Mouse (Mus musculus): ENCODE measurements around the gene Stat3. TPM values are rescaled to one million over a fixed set of nuclear protein-coding genes. Genes with fewer than 3 reads are reported as not detected.

Gene Stat3
- total RNA-seq, 4 experiments from 2014 or later = 42.9 to 75.3 (median 52.9) TPM

DNA sequence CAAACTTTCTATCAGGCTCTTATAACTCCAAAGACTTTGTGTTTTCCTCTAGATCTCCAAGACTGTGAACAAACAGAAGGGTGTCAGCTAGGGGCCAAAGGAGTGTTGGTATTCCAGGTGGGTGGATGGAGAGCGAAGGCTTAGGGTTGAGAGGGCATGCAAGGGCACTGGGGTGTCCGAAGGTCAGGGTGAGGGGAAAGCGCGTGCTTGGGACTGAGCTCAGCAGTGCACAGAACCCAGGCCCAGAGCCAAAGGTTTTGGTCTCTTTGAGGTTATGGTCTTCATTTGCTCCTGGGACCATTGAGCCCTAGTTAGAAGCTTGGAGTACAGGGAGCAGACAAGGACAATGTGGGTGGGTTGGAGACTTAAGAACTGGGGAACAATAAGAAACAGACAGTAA lies 84.2 kb downstream of the Stat3 start:
- DNase-seq (ENCODE audit: low spot score in 2 of 2) = no peak

DNA sequence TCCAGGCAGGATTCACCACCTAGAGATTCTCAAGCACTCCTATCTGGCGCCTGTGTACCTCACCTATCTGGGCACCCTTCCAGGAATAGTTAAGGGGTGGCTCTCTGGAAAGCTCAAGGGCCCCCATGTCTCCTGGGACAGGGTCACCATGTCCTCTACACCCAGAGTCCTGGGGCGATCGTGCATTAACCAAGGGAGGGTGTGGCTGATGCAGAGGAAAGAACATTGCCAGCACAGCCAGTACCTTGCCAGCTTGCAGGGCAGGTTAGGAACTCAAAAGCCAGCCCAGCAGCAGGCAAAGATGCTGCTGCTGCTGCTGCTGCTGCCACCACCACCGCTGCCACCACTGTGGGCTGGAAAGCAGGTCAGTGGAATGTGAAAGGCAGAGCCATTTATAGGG lies 85.1 kb downstream of the Stat3 start:
- DNase-seq (ENCODE audit: low spot score in 2 of 2) = no peak

DNA sequence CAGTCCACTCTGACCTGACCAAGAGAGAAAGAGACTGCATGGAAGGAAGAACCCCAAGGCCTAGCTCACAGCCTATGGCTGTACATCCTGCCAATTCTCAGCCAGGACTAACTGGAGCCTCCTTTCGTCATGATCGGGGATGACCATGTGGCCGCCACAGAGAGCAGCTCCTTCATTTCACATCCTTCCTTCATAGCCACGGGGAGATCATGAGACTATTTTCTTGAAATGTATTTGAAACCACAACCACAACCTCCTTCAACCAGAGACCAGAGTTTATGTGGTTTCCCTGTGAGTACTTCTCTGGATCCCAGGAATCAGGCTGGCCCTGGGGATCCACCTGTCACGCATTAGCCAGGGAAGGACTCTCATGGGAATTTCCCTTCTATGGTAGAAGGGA lies 86.3 kb downstream of the Stat3 start:
- no peak for DNase-seq (ENCODE audit: low spot score in 2 of 2)

DNA sequence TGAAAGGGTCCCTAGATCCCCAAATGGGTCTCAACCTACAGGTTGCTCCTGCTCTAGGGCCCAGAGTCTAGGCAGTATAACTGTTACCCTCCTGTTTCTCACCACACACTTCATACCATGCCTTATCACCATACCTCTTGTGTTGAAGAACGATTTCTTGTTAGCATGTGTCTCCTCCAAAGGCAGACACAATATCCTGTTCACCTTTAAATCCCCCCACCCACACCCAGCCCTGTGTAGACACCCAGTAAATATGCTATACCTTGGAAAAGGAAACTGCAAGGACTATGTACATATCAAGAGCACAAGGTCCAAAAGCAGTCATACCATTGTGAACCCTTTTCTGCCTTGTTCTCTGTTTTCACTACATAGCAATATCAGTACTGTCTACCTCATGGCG lies 87.3 kb downstream of the Stat3 start:
- DNase-seq (ENCODE audit: low spot score in 2 of 2) = no peak

DNA sequence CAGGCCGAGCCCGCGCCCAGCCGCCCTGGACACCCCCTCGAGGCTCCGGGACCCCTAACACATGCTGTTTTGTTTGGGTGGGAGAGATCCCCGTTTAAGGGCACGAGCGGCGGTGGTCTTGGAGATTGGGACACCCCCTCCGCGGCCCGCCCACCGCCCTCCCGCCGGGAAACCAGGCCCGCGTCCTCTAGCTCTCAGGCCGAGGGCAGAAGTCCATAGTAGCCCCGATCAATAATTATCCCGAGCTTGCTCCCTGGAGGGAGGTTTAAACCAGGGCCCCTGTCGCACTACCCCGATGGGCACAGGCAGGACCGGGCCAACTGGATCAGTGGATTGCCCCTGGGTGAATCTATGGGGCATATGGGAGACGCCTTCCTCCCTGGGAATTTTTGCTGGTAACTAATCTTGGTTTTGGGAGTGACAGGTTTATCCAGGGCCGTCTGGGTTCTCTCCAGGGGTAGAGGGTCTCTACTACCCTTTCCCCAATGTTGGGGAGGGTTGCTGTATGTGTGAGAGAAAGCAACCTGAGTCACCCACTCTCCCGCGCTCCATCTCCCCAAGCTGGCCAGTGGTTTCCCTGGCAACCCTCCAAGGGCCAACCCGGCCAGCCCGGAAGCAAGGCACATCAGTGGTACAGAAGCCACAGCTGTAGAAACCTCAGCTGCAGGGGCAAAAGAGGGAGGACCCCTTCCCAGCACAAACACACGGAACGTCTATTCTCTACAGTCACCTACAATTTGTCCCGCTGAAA lies 88.4 kb downstream of the Stat3 start:
- peak in 1 of 2 experiments; percentile 19 for DNase-seq (ENCODE audit: low spot score in 2 of 2)

DNA sequence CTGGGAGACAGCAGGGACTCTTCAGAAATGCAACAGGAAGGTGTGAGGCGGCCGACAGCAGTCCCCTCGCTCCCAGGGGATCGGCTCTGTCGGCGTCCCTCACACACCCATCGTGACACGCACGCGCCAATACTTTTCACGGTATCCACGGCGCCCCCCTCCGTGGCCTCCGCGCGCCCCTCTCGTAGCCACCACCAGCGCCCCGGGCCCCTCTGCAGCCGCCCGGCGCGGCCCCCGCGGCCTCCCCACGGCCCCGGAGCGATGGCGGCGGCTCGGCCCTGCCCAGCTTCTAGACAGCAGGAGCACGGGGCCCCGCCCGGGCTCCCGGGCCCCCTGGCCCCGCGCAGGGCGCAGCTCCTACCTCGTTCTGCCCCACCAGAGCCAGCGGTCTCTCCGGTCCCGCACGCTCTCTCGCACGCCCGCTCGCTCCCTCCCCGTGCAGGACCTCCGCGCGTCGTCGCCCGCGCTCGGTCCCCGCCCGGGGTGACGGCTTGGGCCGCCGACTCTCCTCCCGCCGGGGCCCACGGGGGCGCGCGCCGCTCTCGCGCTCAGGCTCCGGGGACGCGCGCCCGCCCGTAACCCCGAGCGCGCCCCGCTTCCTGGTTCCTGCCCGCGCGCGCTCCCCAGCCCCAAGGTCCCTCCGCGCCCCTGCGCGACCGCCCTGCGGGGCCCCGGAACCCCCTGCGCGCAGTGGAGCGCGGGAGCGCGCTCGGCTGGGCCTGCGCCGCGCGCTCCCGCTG lies 89.1 kb downstream of the Stat3 start, which contains the start of gene Stat5b:
Stat5b (minus strand) TSS at position 687 of the 740 bp plus-strand sequence.
- peak in 1 of 2 experiments; percentile 16 for DNase-seq (ENCODE audit: low spot score in 2 of 2)

DNA sequence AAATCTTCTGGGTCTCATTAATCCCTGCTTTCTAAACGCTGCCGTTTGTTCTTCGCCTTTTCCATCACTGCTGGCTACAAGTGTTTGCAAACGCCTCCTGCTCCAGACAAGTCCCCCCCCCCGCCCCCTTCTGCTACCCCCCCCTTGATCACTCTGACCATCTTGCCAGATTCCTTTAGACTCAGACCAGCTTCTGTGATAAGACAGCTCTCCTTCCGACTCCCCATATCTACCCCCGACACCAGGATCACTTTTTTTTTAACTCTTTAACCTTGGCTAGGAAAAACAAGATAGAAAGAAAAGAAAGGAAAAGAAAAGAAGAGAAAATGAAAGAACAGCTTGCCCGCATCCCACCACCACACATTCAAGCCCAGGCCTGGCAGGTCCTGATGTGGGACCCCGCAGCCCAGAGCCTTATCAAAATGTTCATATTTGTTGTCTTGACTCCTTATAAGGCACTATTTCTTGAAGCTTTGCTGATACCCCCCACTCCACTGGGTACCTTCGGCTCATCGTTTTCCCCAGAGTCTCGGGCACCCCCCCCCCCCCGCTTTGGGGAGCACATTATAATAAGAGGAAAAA lies 89.8 kb downstream of the Stat3 start:
- no peak for DNase-seq (ENCODE audit: low spot score in 2 of 2)

DNA sequence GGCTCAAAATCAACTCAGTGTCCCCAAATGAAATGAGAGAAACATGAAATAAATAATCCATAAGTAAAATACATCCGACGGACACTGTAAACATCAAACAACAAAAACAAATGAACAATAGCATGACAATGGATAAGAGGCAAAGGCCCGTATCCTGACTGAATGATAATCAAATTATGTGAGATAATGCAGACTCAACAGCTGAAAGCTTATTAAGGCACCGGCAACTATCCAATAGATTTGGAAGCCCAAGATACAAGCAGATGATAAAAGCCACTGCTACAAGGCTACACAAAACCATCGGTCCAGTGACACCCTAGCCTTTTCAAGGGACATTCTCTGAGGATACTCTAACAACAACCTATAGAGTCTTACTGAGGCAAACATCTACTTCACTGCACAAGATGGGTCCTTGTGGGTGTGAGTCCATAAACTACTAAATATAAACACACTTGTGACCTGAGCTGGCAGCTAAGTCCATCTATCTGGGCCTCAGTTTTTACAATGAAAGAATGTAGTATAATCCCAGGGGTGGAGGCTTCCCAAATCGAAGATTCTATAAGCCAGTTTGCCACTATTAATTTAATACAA lies 90.5 kb downstream of the Stat3 start:
- no peak for DNase-seq (ENCODE audit: low spot score in 2 of 2)

DNA sequence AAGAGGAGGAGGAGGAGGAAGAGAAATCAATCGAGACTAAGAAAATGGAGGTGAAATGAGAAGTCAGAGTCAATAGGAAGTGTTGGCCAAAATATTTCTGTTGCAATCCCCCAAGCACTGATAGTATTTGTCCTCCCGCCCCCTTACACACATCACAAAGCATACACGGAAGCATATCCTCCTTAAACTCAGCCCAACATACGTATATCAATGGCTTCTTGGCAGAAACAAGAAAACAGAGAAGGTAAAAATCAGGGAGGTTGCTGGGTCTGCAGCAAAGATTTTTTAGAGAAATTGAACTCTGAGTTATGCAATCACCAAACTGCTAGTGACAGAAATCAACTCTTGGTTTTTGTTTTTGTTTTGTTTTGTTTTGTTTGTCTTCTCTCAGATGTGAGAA lies 91.3 kb downstream of the Stat3 start:
- no peak for DNase-seq (ENCODE audit: low spot score in 2 of 2)

DNA sequence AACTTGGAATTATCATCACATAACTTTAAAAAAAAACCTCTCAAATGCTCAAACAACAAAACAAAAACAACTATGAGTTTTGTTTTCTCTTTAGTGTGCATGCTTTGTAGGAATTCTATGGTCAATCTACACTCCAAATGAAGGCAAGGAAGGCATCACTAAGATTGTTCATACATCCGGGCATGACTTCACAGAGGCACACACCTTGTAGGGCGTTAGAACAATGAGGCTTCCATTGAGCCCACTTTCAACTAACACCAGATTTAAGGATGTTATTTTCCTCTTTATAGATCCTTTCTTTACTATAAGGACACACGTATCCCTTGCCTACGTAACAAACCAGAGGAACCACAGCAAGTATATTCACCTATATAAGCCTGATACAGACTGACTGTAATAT lies 91.8 kb downstream of the Stat3 start:
- DNase-seq (ENCODE audit: low spot score in 2 of 2) = no peak

DNA sequence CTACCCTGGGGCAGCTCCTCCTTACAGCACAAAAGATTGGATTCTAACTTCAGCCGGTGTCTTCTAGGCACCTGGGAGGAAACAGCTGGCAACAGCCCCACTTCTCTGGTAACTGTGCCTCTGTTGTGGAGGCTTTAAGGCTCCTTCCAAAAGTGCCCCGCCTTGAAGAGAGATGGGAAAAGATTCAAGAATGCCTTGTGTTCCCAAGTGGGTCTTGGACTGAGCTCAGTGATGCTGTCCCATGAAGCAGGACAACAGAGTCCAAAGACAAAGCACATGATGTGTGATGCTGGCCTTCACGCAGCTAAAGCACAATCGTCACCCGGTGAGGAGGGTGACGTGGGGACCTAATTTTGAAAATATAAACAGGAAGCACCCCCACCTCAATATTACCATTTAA lies 93.5 kb downstream of the Stat3 start:
- DNase-seq (ENCODE audit: low spot score in 2 of 2) = no peak

DNA sequence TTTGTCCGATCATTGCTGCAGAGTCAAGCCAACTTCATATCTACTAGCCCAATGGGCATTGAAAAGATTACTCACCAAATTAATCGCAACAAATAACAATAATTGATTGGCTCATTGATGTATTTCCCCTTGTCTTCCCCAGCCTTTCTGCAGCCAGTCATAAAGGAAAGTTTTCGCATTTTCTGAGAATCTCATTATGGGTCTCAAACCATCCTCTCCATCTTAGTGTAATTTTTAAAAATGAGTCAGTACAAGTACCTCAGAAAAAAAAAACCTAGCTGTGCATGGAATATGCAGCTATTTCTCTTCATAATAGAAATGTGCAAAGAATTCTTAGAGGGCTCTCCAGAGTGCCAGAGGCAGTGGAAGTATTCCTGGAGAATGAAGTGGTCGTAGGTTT lies 95.2 kb downstream of the Stat3 start:
- DNase-seq (ENCODE audit: low spot score in 2 of 2) = no peak

DNA sequence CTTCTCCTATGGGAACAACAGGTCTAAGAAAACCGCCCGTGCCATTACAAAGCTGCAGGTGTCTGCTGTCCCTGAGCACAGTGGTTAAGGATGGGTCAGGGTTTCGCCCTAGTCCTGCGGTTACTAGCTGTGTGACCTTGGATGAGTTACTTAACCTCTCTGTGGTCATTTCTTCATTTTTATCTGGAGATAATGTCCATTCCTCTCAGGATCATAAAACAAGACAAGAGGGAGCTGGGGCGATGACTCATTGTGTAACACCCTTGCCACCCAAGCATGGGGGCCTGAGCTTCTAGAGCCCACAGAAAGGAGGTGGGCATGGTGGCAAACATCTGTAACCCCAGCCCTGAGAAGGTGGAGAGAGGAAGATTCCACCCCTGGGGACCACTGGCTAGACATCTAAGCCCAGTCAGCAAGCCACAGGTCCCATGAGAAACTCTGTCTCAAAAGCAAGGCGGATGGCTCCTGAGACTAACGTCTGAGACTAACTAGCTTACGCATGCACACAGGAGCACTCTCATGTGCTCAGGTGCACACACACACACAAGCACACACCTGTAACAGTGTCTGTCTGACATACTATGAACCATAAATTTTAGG lies 96.2 kb downstream of the Stat3 start:
- no peak for DNase-seq (ENCODE audit: low spot score in 2 of 2)

DNA sequence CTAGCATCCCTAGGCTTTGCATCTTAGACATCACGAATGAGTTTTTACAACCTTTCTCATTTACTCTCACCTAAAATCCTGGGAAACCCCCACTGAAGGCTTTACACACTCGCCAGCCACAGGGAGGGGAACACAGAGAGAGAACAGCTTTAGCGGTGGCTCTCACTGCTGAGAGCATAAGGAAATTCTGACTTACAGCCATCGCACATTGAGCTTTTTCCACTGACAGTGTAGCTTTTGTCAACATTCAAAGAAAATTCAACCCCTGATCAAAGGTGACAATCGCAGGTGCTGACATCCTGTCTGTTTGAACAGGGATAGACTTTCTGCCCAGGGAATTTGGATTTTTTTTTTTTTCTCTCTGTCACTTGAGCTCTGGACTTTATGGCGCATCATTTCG lies 97.3 kb downstream of the Stat3 start:
- DNase-seq (ENCODE audit: low spot score in 2 of 2) = no peak

DNA sequence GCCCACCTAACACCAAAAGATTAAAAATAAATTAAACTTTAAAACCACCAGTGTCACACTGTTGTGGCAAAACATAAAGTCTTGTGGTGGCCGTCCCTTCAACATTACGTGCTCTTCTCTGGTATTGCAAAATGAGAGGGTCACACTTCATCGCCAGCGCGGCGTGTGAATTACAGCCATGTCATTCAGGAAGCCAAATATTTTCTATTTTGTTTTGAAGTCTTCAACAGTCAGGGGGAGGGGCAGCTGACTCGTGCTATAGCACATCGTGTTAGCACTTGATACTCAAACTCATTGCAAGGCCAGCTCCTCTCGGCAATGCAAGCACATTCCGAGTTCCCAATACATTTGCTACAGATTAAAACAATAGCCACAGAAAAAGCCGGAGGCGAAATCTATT lies 98.5 kb downstream of the Stat3 start:
- DNase-seq (ENCODE audit: low spot score in 2 of 2) = no peak

DNA sequence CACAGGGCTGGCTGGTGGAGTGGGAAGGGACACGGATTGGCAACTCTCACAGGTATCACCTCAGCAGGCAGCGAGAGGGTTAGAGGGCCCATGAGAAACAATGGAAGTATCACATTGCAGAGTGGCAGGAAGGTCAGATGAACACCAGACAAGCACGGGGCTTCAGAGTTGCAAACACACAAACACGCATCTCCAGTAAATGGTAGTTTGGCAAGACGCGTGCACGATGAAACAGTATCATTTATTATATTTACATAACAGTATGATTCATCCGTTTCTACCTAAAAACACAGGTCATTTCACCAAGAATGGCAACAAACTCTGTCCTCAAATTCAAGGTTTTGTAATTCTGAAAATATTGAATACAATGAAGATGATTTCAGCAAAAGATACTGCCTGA lies 99.8 kb downstream of the Stat3 start:
- DNase-seq (ENCODE audit: low spot score in 2 of 2) = no peak

DNA sequence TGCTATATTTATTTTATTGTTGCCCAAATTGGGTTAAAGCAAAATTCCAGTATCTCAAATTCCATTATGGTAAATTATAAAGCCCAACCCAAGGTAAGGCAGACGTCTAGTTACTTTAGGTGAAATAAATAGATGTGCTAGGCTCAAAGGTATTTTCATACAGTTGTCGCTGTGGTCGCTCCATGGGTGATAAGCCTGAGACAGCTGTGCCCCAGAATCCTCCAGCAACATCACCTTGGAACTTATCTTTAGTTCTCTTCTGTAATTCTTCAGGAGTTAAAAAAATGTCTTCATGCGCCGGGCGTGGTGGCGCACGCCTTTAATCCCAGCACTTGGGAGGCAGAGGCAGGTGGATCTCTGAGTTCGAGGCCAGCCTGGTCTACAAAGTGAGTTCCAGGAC lies 100.4 kb downstream of the Stat3 start:
- DNase-seq (ENCODE audit: low spot score in 2 of 2) = no peak

DNA sequence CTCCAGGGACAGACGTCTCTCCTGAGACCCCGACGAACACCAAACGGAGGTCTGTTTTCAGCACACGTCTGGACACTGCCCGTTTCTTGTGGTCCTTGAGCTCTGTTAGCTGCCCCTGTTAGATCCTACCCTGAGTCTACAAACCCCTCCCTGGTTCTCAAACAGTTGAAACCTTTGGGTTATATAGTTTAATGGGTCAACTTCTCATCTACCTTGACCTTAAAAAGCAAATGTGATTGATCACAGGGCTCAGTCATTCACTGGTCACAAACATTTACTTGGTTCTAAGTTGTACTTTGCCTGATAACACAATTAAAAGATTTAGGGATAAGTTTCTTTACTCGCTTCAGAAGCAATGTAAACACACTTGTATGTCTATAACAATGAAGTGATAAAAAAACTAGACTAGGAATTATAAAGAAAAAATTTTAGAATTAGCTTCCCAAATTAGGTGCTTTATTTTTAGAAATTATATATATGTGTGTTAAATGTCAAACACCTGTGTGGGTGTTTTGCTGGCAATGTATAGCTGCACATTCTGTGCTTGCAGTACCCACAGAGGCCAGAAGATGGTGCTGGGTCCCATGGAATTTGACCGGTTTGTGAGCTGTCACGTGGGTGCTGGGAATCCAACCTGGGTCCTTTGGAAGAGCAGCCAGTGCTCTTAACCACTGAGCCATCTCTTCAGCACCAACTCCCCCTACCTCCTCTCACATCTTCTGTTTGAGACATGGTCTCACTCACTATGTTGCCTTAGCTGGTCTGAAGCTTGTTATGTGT lies 102.2 kb downstream of the Stat3 start:
- DNase-seq (ENCODE audit: low spot score in 2 of 2) = no peak

Measured in layer of hippocampus, adult 8-10 months (tissue).